ENCODE assay signal across 13 mouse cellular contexts in the genomic region with DNA sequence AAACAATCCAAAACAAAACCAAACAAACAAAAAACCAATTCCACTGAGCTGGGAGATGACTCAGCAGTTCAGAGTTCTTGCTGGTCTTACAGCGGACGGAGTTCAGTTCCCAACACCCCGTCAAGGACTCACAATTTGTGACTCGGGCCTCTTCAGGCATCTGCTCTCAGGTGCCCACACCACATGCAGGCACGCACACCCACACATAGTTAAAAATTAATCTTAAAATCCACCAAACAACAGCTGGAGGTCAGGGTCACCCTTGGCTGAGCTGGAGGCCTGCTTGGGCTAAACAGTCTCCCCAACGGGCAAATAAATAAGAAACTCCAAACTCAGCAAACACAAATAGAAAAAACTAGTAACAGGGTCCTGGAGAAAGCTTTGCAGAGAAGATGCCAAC. TPM values are rescaled to one million over a fixed set of nuclear protein-coding genes. Genes with fewer than 3 reads are reported as not detected.
DNase-seq lines count a peak whose midpoint lies in the region; ATAC-seq and TF ChIP-seq lines count a peak whose summit lies in the region.
"Had no signal": no experiment of that assay in that cellular context is flagged by ENCODE, and none has a peak within 500 bp of the region (broad histone marks: within the 10 kb centered on the region; RNA-seq: fewer than 3 reads in every experiment).

No protein-coding gene starts in this region.

- H3K36me3 ChIP-seq in embryonic facial prominence, embryonic 10.5 days (replicated peaks) = peaks cover 60% of the 10 kb centered on the region
- peaks cover 37% of the 10 kb centered on the region for H3K36me3 ChIP-seq in kidney, embryonic 16.5 days (ENCODE audit: insufficient read depth, low read length)
- no peaks in the 10 kb centered on the region for H3K36me3 ChIP-seq in liver, embryonic 14.5 days (replicated peaks; ENCODE audit: control insufficient read depth, insufficient read depth, low read depth)
- H3K36me3 ChIP-seq in midbrain, embryonic 16.5 days (ENCODE audit: control insufficient read depth, insufficient read depth, low read length) = peaks cover 17% of the 10 kb centered on the region
- H3K36me3 ChIP-seq in heart, embryonic 11.5 days (ENCODE audit: control insufficient read depth, insufficient read depth, low read length) = peaks cover 27% of the 10 kb centered on the region
- H3K36me3 ChIP-seq in hindbrain, embryonic 16.5 days (ENCODE audit: control insufficient read depth, insufficient read depth, low read length) = peaks cover 13% of the 10 kb centered on the region

- peaks cover 15% of the 10 kb centered on the region for H3K4me1 ChIP-seq in embryonic facial prominence, embryonic 10.5 days
- peaks cover 17% of the 10 kb centered on the region for H3K4me1 ChIP-seq in kidney, embryonic 16.5 days (ENCODE audit: insufficient read depth, low read length)
- H3K4me1 ChIP-seq in liver, embryonic 14.5 days (replicated peaks; ENCODE audit: control insufficient read depth in 2 of 2, insufficient read depth in 2 of 2, low read length in 1 of 2) = peaks cover 0 to 9% of the 10 kb centered on the region in 2 experiments; a peak in 3 of 4 replicates
- H3K4me1 ChIP-seq in midbrain, embryonic 16.5 days (ENCODE audit: control insufficient read depth, insufficient read depth, low read length) = no peaks in the 10 kb centered on the region
- H3K4me1 ChIP-seq in heart, embryonic 11.5 days (ENCODE audit: control insufficient read depth, insufficient read depth, low read length) = peaks cover 16% of the 10 kb centered on the region
- no peaks in the 10 kb centered on the region for H3K4me1 ChIP-seq in hindbrain, embryonic 16.5 days (ENCODE audit: control insufficient read depth, insufficient read depth, low read depth, low read length)
- H3K4me1 ChIP-seq: hindbrain, embryonic 15.5 days had no signal

- 85% methylated on average over 6 of the region's 6 CpGs for WGBS in embryonic facial prominence, embryonic 10.5 days
- 64% methylated on average over 6 of the region's 6 CpGs for WGBS in kidney, embryonic 16.5 days
- 52% methylated on average over 6 of the region's 6 CpGs for WGBS in liver, embryonic 14.5 days (ENCODE audit: insufficient replicate concordance)
- whole genome bisulfite sequencing in midbrain, embryonic 16.5 days = 91% methylated on average over 6 of the region's 6 CpGs
- WGBS in heart, embryonic 11.5 days (ENCODE audit: insufficient replicate concordance) = 88% methylated on average over 6 of the region's 6 CpGs
- WGBS in hindbrain, embryonic 16.5 days = 93% methylated on average over 6 of the region's 6 CpGs

- no peaks in the 10 kb centered on the region for H3K9me3 ChIP-seq in embryonic facial prominence, embryonic 10.5 days
- H3K9me3 ChIP-seq in kidney, embryonic 16.5 days (ENCODE audit: low read length) = no peaks in the 10 kb centered on the region
- H3K9me3 ChIP-seq in liver, embryonic 14.5 days (ENCODE audit: control insufficient read depth, low read length) = no peaks in the 10 kb centered on the region
- no peaks in the 10 kb centered on the region for H3K9me3 ChIP-seq in midbrain, embryonic 16.5 days (replicated peaks; ENCODE audit: control insufficient read depth, low read length, poor library complexity, severe bottlenecking)
- no peaks in the 10 kb centered on the region for H3K9me3 ChIP-seq in heart, embryonic 11.5 days (replicated peaks; ENCODE audit: control insufficient read depth, low read length)
- no peaks in the 10 kb centered on the region for H3K9me3 ChIP-seq in hindbrain, embryonic 16.5 days (ENCODE audit: control insufficient read depth, low read length)
- H3K9me3 ChIP-seq: heart, embryonic 13.5 days; hindbrain, embryonic 15.5 days had no signal

- peak; percentile 9 for DNase-seq in 416B (ENCODE audit: low read depth)
- DNase-seq in embryonic facial prominence, embryonic 10.5 days (ENCODE audit: low spot score) = no peak
- DNase-seq in liver, embryonic 14.5 days (ENCODE audit: low read depth in 3 of 3, low spot score in 3 of 3) = peak in 1 of 3 experiments; percentile 17
- DNase-seq in thymus, postnatal 0 days (ENCODE audit: low spot score) = no peak
- DNase-seq: cerebellum, adult 8-10 months; lung, adult 18-20 months had no signal

- no peak overlapping the region; the same call in 1 of the 2 replicates for H3K9ac ChIP-seq in kidney, embryonic 16.5 days (replicated peaks; ENCODE audit: low read length)
- H3K9ac ChIP-seq in liver, embryonic 14.5 days (replicated peaks) = no peak overlapping the region
- H3K9ac ChIP-seq in midbrain, embryonic 16.5 days (ENCODE audit: low read depth, low read length) = no peak overlapping the region
- no peak overlapping the region for H3K9ac ChIP-seq in heart, embryonic 11.5 days (ENCODE audit: low read depth, low read length)
- no peak overlapping the region for H3K9ac ChIP-seq in hindbrain, embryonic 16.5 days (ENCODE audit: low read depth, low read length)
- H3K9ac ChIP-seq: heart, embryonic 13.5 days; hindbrain, embryonic 15.5 days had no signal

- no peak overlapping the region for H3K4me3 ChIP-seq in embryonic facial prominence, embryonic 10.5 days
- H3K4me3 ChIP-seq in kidney, embryonic 16.5 days (ENCODE audit: low read length) = no peak overlapping the region
- no peak overlapping the region for H3K4me3 ChIP-seq in liver, embryonic 14.5 days (ENCODE audit: insufficient read depth in 1 of 2, low read depth in 2 of 2, low read length in 2 of 2)
- no peak overlapping the region for H3K4me3 ChIP-seq in midbrain, embryonic 16.5 days (ENCODE audit: low read depth, low read length)
- no peak overlapping the region for H3K4me3 ChIP-seq in heart, embryonic 11.5 days (ENCODE audit: low read depth, low read length)
- no peak overlapping the region for H3K4me3 ChIP-seq in hindbrain, embryonic 16.5 days (ENCODE audit: low read length)
- H3K4me3 ChIP-seq: heart, embryonic 13.5 days; hindbrain, embryonic 15.5 days had no signal

- TF ChIP-seq EP300 in liver, embryonic 14.5 days (IDR thresholded peaks at IDR 0.05; ENCODE audit: low read depth) = no peak

- H3K27ac ChIP-seq in embryonic facial prominence, embryonic 10.5 days (replicated peaks) = 0 out of 2 replicates have a peak overlapping the region, but pooled peaks have one; percentile 45
- H3K27ac ChIP-seq in kidney, embryonic 16.5 days (ENCODE audit: low read length) = peak overlapping the region; percentile 86
- H3K27ac ChIP-seq in liver, embryonic 14.5 days = no peak overlapping the region
- H3K27ac ChIP-seq in midbrain, embryonic 16.5 days (ENCODE audit: low read length) = no peak overlapping the region
- no peak overlapping the region for H3K27ac ChIP-seq in heart, embryonic 11.5 days (ENCODE audit: low read depth, low read length)
- no peak overlapping the region for H3K27ac ChIP-seq in hindbrain, embryonic 16.5 days (ENCODE audit: low read depth, low read length)
- H3K27ac ChIP-seq: heart, embryonic 13.5 days; hindbrain, embryonic 15.5 days had no signal

- no peak for TF ChIP-seq CTCF in liver, embryonic 14.5 days (IDR thresholded peaks at IDR 0.05; ENCODE audit: low read depth)

- H3K27me3 ChIP-seq in embryonic facial prominence, embryonic 10.5 days (replicated peaks; ENCODE audit: low read depth, poor library complexity, severe bottlenecking) = no peaks in the 10 kb centered on the region
- H3K27me3 ChIP-seq in kidney, embryonic 16.5 days (ENCODE audit: insufficient read depth, low read length) = no peaks in the 10 kb centered on the region
- no peaks in the 10 kb centered on the region for H3K27me3 ChIP-seq in liver, embryonic 14.5 days (ENCODE audit: control insufficient read depth, insufficient read depth, low read length)
- H3K27me3 ChIP-seq in midbrain, embryonic 16.5 days (ENCODE audit: control insufficient read depth, insufficient read depth, low read depth, low read length) = no peaks in the 10 kb centered on the region
- H3K27me3 ChIP-seq in heart, embryonic 11.5 days (ENCODE audit: control insufficient read depth, insufficient read depth, low read length) = no peaks in the 10 kb centered on the region
- H3K27me3 ChIP-seq in hindbrain, embryonic 16.5 days (replicated peaks; ENCODE audit: control insufficient read depth, insufficient read depth, low read length) = no peaks in the 10 kb centered on the region
- H3K27me3 ChIP-seq: heart, embryonic 13.5 days; hindbrain, embryonic 15.5 days had no signal

- no peak overlapping the region for H3K4me2 ChIP-seq in kidney, embryonic 16.5 days (replicated peaks; ENCODE audit: low read depth, low read length)
- no peak overlapping the region for H3K4me2 ChIP-seq in liver, embryonic 14.5 days (ENCODE audit: low read depth)
- no peak overlapping the region for H3K4me2 ChIP-seq in midbrain, embryonic 16.5 days (ENCODE audit: low read length)
- H3K4me2 ChIP-seq in heart, embryonic 11.5 days = no peak overlapping the region
- H3K4me2 ChIP-seq in hindbrain, embryonic 16.5 days (ENCODE audit: low read length) = no peak overlapping the region
- H3K4me2 ChIP-seq: heart, embryonic 13.5 days; hindbrain, embryonic 15.5 days had no signal

- ATAC-seq in kidney, embryonic 16.5 days (ENCODE audit: low FRiP score, low TSS enrichment) = peak; percentile 57
- ATAC-seq in liver, embryonic 14.5 days (ENCODE audit: insufficient read depth) = 0 out of 2 replicates have a peak, but pooled peaks have one; percentile 19
- no peak for ATAC-seq in midbrain, embryonic 16.5 days
- no peak for ATAC-seq in heart, embryonic 11.5 days (replicated peaks; ENCODE audit: insufficient number of reproducible peaks, low FRiP score, low TSS enrichment)
- ATAC-seq in hindbrain, embryonic 16.5 days = no peak

RNA-seq across cellular contexts. Expression of a gene that starts 17.5 kb away (rescaled TPM):
- not detected in 2 replicates for polyA plus RNA-seq in embryonic facial prominence, embryonic 10.5 days (2016; fragmentation: Nextera tagmentation; extraction: Ambion mirVana)
- 0.35 TPM in 1 of 2 replicates, not detected in the other for polyA plus RNA-seq in kidney, embryonic 16.5 days (2015; fragmentation: Nextera tagmentation; extraction: Ambion mirVana)
- polyA plus RNA-seq in liver, embryonic 14.5 days (2012; rRNA removed) = 2.5 and 2.9 TPM in 2 replicates
- polyA plus RNA-seq in liver, embryonic 14.5 days (2014; fragmentation: Nextera tagmentation; extraction: Ambion mirVana) = 1.5 TPM in 1 of 2 replicates, not detected in the other
- not detected in 2 replicates for polyA plus RNA-seq in midbrain, embryonic 16.5 days (2015; fragmentation: Nextera tagmentation; extraction: Ambion mirVana)
- polyA plus RNA-seq in heart, embryonic 11.5 days (2014; fragmentation: Nextera tagmentation; extraction: Ambion mirVana) = not detected in 2 replicates
- not detected in 2 replicates for polyA plus RNA-seq in hindbrain, embryonic 16.5 days (2015; fragmentation: Nextera tagmentation; extraction: Ambion mirVana)
- 1.1 TPM in 2 replicates for polyA plus RNA-seq in thymus, postnatal 0 days (2015; fragmentation: Nextera tagmentation; extraction: Ambion mirVana)
- polyA plus RNA-seq: forebrain, embryonic 11.5 days; heart, embryonic 13.5 days had no signal

RNA-seq across cellular contexts. Expression of a gene that starts 35.3 kb away (rescaled TPM):
- polyA plus RNA-seq in embryonic facial prominence, embryonic 10.5 days (2016; fragmentation: Nextera tagmentation; extraction: Ambion mirVana) = 61.1 and 62.4 TPM in 2 replicates
- 49.6 and 60.1 TPM in 2 replicates for polyA plus RNA-seq in kidney, embryonic 16.5 days (2015; fragmentation: Nextera tagmentation; extraction: Ambion mirVana)
- 5.6 and 6.7 TPM in 2 replicates for polyA plus RNA-seq in liver, embryonic 14.5 days (2012; rRNA removed)
- 4.3 and 4.9 TPM in 2 replicates for polyA plus RNA-seq in liver, embryonic 14.5 days (2014; fragmentation: Nextera tagmentation; extraction: Ambion mirVana)
- 41.5 and 43.3 TPM in 2 replicates for polyA plus RNA-seq in midbrain, embryonic 16.5 days (2015; fragmentation: Nextera tagmentation; extraction: Ambion mirVana)
- polyA plus RNA-seq in heart, embryonic 11.5 days (2014; fragmentation: Nextera tagmentation; extraction: Ambion mirVana) = 46.6 and 53.8 TPM in 2 replicates
- polyA plus RNA-seq in hindbrain, embryonic 16.5 days (2015; fragmentation: Nextera tagmentation; extraction: Ambion mirVana) = 37.6 and 50.0 TPM in 2 replicates
- 4.1 TPM in 2 replicates for polyA plus RNA-seq in thymus, postnatal 0 days (2015; fragmentation: Nextera tagmentation; extraction: Ambion mirVana)

Comparison
In these comparisons a context has a peak if more than half of its experiments do, and no peak if none do; other contexts are left out.
1. H3K27ac ChIP-seq: peak in embryonic facial prominence, embryonic 10.5 days (single experiment) and kidney, embryonic 16.5 days (single experiment); none in liver, embryonic 14.5 days (single experiment), midbrain, embryonic 16.5 days (single experiment), heart, embryonic 11.5 days (single experiment) and hindbrain, embryonic 16.5 days (single experiment).
2. ATAC-seq: peak in kidney, embryonic 16.5 days (single experiment) and liver, embryonic 14.5 days (single experiment); none in midbrain, embryonic 16.5 days (single experiment), heart, embryonic 11.5 days (single experiment) and hindbrain, embryonic 16.5 days (single experiment).